Mouse (Mus musculus): Measurements from ENCODE around the gene Ctla4.

DNA sequence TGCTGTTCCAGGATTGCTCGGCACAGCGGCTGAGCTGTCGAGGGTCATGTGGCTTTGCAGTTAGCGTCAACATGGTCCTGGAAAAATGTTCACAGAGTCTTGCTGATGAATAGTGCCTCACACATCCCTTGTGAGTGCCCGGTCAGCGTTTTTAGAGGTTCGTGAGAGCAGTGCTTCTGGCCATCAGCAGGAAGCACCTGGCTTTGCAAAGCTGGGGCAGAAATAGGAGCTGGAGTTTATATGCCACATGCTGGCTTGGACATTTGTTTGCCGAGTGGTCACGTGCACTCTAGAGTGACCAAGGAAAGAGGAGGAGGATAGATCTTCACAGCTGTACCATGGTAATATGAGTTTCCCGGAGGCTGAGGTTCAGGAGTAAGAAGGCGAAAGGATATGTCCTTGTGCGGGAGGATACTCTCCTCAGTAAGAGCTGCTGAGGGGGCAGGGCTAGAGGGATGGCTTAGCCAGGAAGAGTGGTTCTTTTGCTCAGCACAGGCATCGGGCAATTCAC lies 23.8 kb upstream of the Ctla4 start:
- TF ChIP-seq TAL1 (IDR thresholded peaks at IDR 0.05; ENCODE audit: low read length) (no peak), GATA1 (IDR thresholded peaks at IDR 0.05; ENCODE audit: low read length) (no peak)

Measured in erythroblast, embryonic 14.5 days (primary cell).